Mouse (Mus musculus) gonadal fat pad, adult 2 months (tissue): ENCODE measurements around the gene Adgrg3. TPM values are rescaled to one million over a fixed set of nuclear protein-coding genes. Genes with fewer than 3 reads are reported as not detected.

Experiments used
- DNase-seq: peaks from one replicate; pipeline ENCODE4 v3.0.0-alpha.2; 2012; ENCODE audit warnings: low read depth
- polyA plus RNA-seq: library from polyadenylated mRNA; depleted of rRNA; stranded (reverse); fragments of >200 nt; gene quantifications from 2 replicates; pipeline ENCODE4 v1.2.3, GENCODE M21; 2012

Adgrg3 gene
- polyA plus RNA-seq, 1 experiment, result 5.5 TPM

GRCm38 (mm10) chr8:94992996-94993724 is 24.3 kb upstream of the Adgrg3 start:
- DNase-seq, result no peak

GRCm38 (mm10) chr8:94994006-94994405 is 23.5 kb upstream of the Adgrg3 start:
- no peak for DNase-seq

DNA sequence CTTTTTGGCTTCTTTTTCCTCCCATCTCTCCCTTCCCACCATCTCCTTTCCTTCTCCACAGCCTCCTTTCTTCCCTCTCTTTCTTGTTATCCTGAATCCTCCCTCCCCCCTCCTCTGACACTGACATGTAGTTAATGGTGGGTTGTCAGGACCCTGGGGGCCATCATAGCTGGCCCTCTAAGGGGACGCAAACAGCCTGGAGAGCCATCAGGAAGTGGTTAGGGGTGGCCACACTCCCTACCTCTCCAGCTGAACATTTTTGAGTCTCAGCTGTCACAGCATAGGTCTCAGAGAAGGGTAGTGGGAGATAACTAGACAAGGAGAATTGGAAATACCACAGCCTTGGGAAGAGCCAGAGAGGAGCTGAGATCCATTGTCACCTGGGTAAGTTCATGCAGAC is 23.0 kb upstream of the Adgrg3 start:
- DNase-seq, result no peak

- no peak for DNase-seq
These were observed 22.1 kb upstream of the Adgrg3 start for GRCm38 (mm10) chr8:94995336-94995893.

- DNase-seq, result no peak
These were observed 21.5 kb upstream of the Adgrg3 start for GRCm38 (mm10) chr8:94996037-94996436.

- DNase-seq, result no peak
These were observed 20.3 kb upstream of the Adgrg3 start for GRCm38 (mm10) chr8:94996899-94997856.

- DNase-seq, result no peak
These were observed 19.6 kb upstream of the Adgrg3 start for GRCm38 (mm10) chr8:94997857-94998243.

- DNase-seq, result no peak
These were observed 19.1 kb upstream of the Adgrg3 start for GRCm38 (mm10) chr8:94998431-94998830.

- no peak for DNase-seq
These were observed 18.5 kb upstream of the Adgrg3 start for GRCm38 (mm10) chr8:94999004-94999403.

GRCm38 (mm10) chr8:94999956-95000355 is 17.5 kb upstream of the Adgrg3 start:
- DNase-seq, result no peak

DNA sequence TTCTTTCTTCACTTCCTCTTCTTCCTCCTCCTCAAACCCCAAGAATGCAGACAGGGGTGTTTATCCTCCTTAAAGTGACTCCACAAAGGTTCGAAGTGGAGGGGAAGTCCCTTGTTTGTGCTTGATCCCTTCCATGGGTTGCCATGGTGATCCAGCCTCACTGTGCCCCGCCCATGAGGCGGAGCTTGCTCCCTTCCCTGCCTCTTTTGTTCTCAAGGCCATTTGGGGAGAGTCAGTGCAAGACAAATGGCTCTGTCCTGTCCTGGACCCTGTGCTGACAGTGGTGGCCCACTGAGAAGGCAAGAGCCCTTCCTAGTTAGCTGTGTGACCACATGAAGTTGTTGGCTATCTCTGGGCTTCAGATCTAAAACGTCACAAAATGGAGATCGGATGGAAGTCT is 16.8 kb upstream of the Adgrg3 start:
- DNase-seq, result no peak

DNA sequence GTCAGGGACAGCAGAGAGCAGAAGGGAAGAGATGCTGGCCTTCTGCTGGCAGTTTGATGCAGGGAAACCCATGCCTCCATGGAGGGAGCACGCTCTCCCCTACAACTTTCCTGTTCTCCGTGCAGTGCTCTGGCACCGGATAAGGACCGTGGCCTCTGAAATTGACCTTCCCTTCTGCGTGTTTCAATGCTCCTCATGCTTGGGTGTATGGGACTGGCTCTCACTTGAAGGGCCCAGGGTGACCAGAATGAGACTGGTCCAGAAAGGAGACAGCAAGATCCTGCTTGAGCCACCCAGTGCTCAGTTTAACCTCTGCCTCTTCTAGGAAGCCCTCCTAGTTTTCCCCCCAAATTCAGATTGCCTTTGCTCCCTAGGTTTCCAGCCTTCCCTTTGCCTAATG is 16.3 kb upstream of the Adgrg3 start:
- no peak for DNase-seq

GRCm38 (mm10) chr8:95001655-95002054 is 15.8 kb upstream of the Adgrg3 start:
- no peak for DNase-seq

DNA sequence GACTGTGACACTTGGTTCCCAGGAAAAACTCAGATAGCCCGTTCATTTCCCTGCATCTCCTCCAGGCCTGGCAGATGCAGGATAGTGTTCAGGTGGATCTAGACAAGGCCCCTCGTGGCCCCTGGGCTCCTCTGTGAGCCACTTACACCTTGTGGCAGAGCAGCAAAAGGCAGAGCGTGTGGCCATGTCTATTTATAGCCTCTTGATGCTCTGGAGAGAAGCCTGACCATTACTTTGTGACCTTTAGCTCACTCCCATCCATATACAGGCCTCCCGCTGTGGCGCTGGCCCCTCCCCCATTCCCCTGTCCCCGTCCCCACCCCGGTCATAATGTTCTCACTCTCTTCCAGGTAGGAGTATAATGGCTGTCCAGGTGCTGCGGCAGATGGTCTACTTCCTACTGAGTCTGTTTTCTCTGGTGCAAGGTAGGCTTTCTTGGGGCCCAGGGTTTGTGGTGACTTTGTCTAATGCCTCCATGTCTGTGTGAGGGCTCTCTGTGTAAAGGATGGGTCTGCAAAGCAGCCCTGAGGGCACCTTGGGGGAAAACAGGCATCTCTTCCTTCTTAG is 15.3 kb upstream of the Adgrg3 start:
- DNase-seq, result no peak

- DNase-seq, result no peak
These were observed 5.0 kb upstream of the Adgrg3 start for GRCm38 (mm10) chr8:95012442-95012919.

- no peak for DNase-seq
These were observed 1.6 kb upstream of the Adgrg3 start for GRCm38 (mm10) chr8:95015866-95016265.

DNA sequence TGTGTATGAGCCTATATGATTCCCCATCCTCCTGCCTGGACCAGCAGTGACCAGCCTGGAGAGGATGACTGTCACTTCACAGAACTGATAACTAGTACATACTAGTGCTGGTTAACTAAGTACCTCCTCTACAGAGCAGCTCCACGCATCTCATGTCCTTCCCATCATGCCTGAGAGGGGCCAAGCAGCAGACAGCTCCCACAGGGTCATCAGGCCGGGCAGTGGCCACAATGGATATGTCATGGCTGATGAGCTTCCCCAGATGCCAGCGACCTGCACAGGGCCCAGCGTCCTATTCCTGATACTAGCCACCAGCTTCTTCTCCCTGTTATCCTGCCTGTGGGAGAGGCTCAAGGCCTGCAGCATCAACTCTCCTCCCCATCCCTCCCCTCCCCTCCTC is 808 bp upstream of the Adgrg3 start:
- DNase-seq, result no peak

DNA sequence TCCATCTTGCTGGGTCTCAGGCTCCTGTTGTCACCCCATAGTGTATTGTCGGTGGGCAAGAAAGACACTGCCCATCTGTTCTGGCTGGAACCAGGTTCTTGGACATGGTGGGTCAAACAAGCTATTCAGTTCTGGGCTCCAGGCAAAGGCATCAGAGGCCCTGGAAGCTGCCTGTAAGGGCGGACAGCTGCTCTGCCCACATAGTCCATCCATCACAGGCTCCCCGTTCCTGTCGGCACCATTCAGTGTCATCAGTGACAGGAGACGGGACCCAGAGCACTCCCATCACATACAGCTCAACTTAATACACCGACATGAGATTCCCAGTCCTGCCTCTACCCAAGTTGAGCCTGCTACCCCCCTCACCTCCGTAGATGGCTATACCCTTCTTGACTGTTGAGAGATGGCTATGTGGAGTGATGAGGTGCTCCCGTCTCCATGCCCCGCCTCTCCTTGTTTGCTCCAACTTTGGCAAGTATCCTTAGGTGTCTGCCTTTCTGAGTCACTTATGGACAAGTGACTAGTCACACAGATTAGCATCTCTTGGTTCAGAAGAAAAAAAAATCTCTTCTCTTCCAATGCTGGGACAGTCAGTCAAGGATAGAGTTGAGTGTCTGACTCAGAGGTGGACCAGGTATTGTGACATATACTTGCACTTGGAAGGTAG is 610 bp downstream of the Adgrg3 start:
- no peak for DNase-seq

GRCm38 (mm10) chr8:95020293-95020777 is 2.8 kb downstream of the Adgrg3 start:
- DNase-seq, result peak; percentile 23

DNA sequence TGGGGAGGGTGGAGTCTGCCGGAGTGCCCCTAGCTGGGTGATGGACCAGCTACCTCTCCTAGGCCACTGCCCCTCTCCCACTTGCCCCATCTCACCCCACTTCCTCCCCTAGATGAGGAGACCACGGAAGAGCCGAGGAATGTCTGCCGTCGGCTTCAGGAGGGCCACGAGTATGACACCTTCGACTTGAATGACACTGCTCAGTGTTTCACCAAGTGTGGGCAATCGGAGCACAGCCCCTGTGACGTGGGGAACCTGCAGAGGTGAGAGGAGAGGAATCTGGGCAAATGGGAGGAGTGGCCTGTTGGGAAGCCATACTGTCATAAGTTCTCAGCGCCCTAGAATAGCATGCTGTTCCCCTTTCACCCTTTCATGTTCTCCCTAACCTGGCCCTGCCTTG is 3.3 kb downstream of the Adgrg3 start:
- DNase-seq, result no peak

- no peak for DNase-seq
These were observed 5.7 kb downstream of the Adgrg3 start for GRCm38 (mm10) chr8:95023201-95023600.
